11 mouse cellular contexts compared by ENCODE assay signal in genomic region chr6:97226083-97226491, GRCm38 (mm10). TPM values are rescaled to one million over a fixed set of nuclear protein-coding genes. Genes with fewer than 3 reads are reported as not detected.
DNase-seq lines count a peak whose midpoint lies in the region; ATAC-seq and TF ChIP-seq lines count a peak whose summit lies in the region.
"Had no signal": no experiment of that assay in that cellular context is flagged by ENCODE, and none has a peak within 500 bp of the region (broad histone marks: within the 10 kb centered on the region; RNA-seq: fewer than 3 reads in every experiment).

No protein-coding gene starts in this region.

- ATAC-seq in heart, embryonic 11.5 days (replicated peaks; ENCODE audit: insufficient number of reproducible peaks, low FRiP score, low TSS enrichment), result no peak
- peak; percentile 45; the same call in 1 of the 2 replicates for ATAC-seq in lung, embryonic 16.5 days (ENCODE audit: low read depth)
- ATAC-seq in hindbrain, embryonic 14.5 days (ENCODE audit: low FRiP score), result peak; percentile 51; the same call in 1 of the 2 replicates

- peaks cover 28% of the 10 kb centered on the region for H3K4me1 ChIP-seq in heart, embryonic 11.5 days (ENCODE audit: control insufficient read depth, insufficient read depth, low read length)
- peaks cover 18% of the 10 kb centered on the region for H3K4me1 ChIP-seq in lung, embryonic 16.5 days (replicated peaks; ENCODE audit: control insufficient read depth, insufficient read depth, low read length)
- peaks cover 5% of the 10 kb centered on the region for H3K4me1 ChIP-seq in hindbrain, embryonic 14.5 days (replicated peaks; ENCODE audit: control insufficient read depth, insufficient read depth, low read length)

- H3K27me3 ChIP-seq in heart, embryonic 11.5 days (ENCODE audit: control insufficient read depth, insufficient read depth, low read length), result no peaks in the 10 kb centered on the region
- H3K27me3 ChIP-seq in lung, embryonic 16.5 days (ENCODE audit: control insufficient read depth, insufficient read depth, low read depth, low read length), result no peaks in the 10 kb centered on the region
- no peaks in the 10 kb centered on the region for H3K27me3 ChIP-seq in hindbrain, embryonic 14.5 days (ENCODE audit: control insufficient read depth, insufficient read depth, low read length)
- H3K27me3 ChIP-seq in myocyte (ENCODE audit: control insufficient read depth, insufficient read depth, insufficient read length), result no peaks in the 10 kb centered on the region

- WGBS in heart, embryonic 11.5 days (ENCODE audit: insufficient replicate concordance), result 33% methylated on average over 1 of the region's 1 CpGs
- 50% methylated on average over 1 of the region's 1 CpGs for WGBS in lung, embryonic 16.5 days
- 19% methylated on average over 1 of the region's 1 CpGs for WGBS in hindbrain, embryonic 14.5 days

- DNase-seq in heart, postnatal 4 days, result no peak
- DNase-seq in lung, postnatal 10 days, result no peak
- no peak for DNase-seq in hindbrain, embryonic 14.5 days (ENCODE audit: low spot score)
- DNase-seq in adrenal gland, adult (ENCODE audit: inconsistent age in 2 of 2, low spot score in 1 of 2), result no peak
- DNase-seq: adrenal gland, postnatal 25 days; kidney, postnatal 25 days had no signal

- peak; percentile 25 for TF ChIP-seq POLR2A in myocyte (IDR thresholded peaks at IDR 0.05; ENCODE audit: insufficient read length, low read depth)

- H3K9ac ChIP-seq in heart, embryonic 11.5 days (ENCODE audit: low read depth, low read length), result no peak overlapping the region
- no peak overlapping the region; the same call in 1 of the 2 replicates for H3K9ac ChIP-seq in lung, embryonic 16.5 days (ENCODE audit: low read length)
- no peak overlapping the region for H3K9ac ChIP-seq in hindbrain, embryonic 14.5 days
- H3K9ac ChIP-seq: limb, embryonic 13.5 days had no signal

- H3K4me2 ChIP-seq in heart, embryonic 11.5 days, result 0 out of 2 replicates have a peak overlapping the region, but pooled peaks have one; percentile 2
- no peak overlapping the region for H3K4me2 ChIP-seq in lung, embryonic 16.5 days (ENCODE audit: low read depth, low read length)
- no peak overlapping the region for H3K4me2 ChIP-seq in hindbrain, embryonic 14.5 days (replicated peaks)
- peak overlapping the region; percentile 31 for H3K4me2 ChIP-seq in myocyte (ENCODE audit: low read depth)
- H3K4me2 ChIP-seq: limb, embryonic 13.5 days had no signal

- H3K9me3 ChIP-seq in heart, embryonic 11.5 days (replicated peaks; ENCODE audit: control insufficient read depth, low read length), result no peaks in the 10 kb centered on the region
- H3K9me3 ChIP-seq in lung, embryonic 16.5 days (ENCODE audit: control insufficient read depth, low read length), result no peaks in the 10 kb centered on the region
- H3K9me3 ChIP-seq in hindbrain, embryonic 14.5 days (ENCODE audit: control insufficient read depth, low read length), result no peaks in the 10 kb centered on the region

- H3K27ac ChIP-seq in heart, embryonic 11.5 days (ENCODE audit: low read depth, low read length), result peak overlapping the region; percentile 81
- peak overlapping the region; percentile 52; the same call in 1 of the 2 replicates for H3K27ac ChIP-seq in lung, embryonic 16.5 days (ENCODE audit: low read length)
- peak overlapping the region; percentile 66 for H3K27ac ChIP-seq in hindbrain, embryonic 14.5 days
- H3K27ac ChIP-seq: limb, embryonic 13.5 days; macrophage had no signal

- peaks cover 62% of the 10 kb centered on the region for H3K79me2 ChIP-seq in myocyte (ENCODE audit: control insufficient read depth, insufficient read depth)

- no peak overlapping the region for H3ac ChIP-seq in myocyte (ENCODE audit: control insufficient read depth, insufficient read length)

- no peak overlapping the region for H3K4me3 ChIP-seq in heart, embryonic 11.5 days (ENCODE audit: low read depth, low read length)
- H3K4me3 ChIP-seq in lung, embryonic 16.5 days (ENCODE audit: low read length), result no peak overlapping the region
- H3K4me3 ChIP-seq in hindbrain, embryonic 14.5 days (replicated peaks; ENCODE audit: low read length), result no peak overlapping the region
- no peak overlapping the region for H3K4me3 ChIP-seq in myocyte
- H3K4me3 ChIP-seq: limb, embryonic 13.5 days had no signal

- peaks cover 3% of the 10 kb centered on the region; the same call in 1 of the 2 replicates for H3K36me3 ChIP-seq in heart, embryonic 11.5 days (ENCODE audit: control insufficient read depth, insufficient read depth, low read length)
- peaks cover 3% of the 10 kb centered on the region for H3K36me3 ChIP-seq in lung, embryonic 16.5 days (ENCODE audit: control insufficient read depth, insufficient read depth, low read length)
- peaks cover 17% of the 10 kb centered on the region for H3K36me3 ChIP-seq in hindbrain, embryonic 14.5 days (replicated peaks; ENCODE audit: control insufficient read depth, insufficient read depth)
- peaks cover 40% of the 10 kb centered on the region for H3K36me3 ChIP-seq in myocyte (ENCODE audit: control insufficient read depth, insufficient read depth)

TF ChIP-seq in myocyte, 11 proteins besides CTCF, POLR2A, EP300 and RAD21:
- TF ChIP-seq POLR2AphosphoS2 (IDR thresholded peaks at IDR 0.05; ENCODE audit: insufficient read length, low read depth), result peak; percentile 15
- no peak for TF ChIP-seq TCF3 (IDR thresholded peaks at IDR 0.05; ENCODE audit: insufficient read length, low read depth)

RNA-seq across cellular contexts. Expression of gene Arl6ip5, which starts 15.6 kb away (rescaled TPM):
- polyA plus RNA-seq in heart, embryonic 11.5 days (2014; fragmentation: Nextera tagmentation; extraction: Ambion mirVana), result 48.9 and 61.6 TPM in 2 replicates
- 10 to 100 TPM; 94.2 to 95.1 TPM for total RNA-seq in heart, postnatal 4 days (2021)
- 68.2 and 72.8 TPM in 2 replicates for polyA plus RNA-seq in lung, embryonic 16.5 days (2015; fragmentation: Nextera tagmentation; extraction: Ambion mirVana)
- 76.7 and 79.3 TPM in 2 replicates for polyA plus RNA-seq in hindbrain, embryonic 14.5 days (2014; fragmentation: Nextera tagmentation; extraction: Ambion mirVana)
- 750 TPM for polyA plus RNA-seq in myocyte (2012; fragmentation: generic; extraction: Trizol)

RNA-seq across cellular contexts. Expression of gene Uba3, which starts 20.6 kb away (rescaled TPM):
- polyA plus RNA-seq in heart, embryonic 11.5 days (2014; fragmentation: Nextera tagmentation; extraction: Ambion mirVana), result 90.7 and 93.9 TPM in 2 replicates
- total RNA-seq in heart, postnatal 4 days (2021), result 10 to 100 TPM; 80.9 to 86.9 TPM
- 70.9 and 76.0 TPM in 2 replicates for polyA plus RNA-seq in lung, embryonic 16.5 days (2015; fragmentation: Nextera tagmentation; extraction: Ambion mirVana)
- polyA plus RNA-seq in hindbrain, embryonic 14.5 days (2014; fragmentation: Nextera tagmentation; extraction: Ambion mirVana), result 94.6 and 95.8 TPM in 2 replicates
- 43.7 TPM for polyA plus RNA-seq in myocyte (2012; fragmentation: generic; extraction: Trizol)

RNA-seq across cellular contexts. Expression of gene Lmod3, which starts 26.5 kb away (rescaled TPM):
- 19.0 and 19.3 TPM in 2 replicates for polyA plus RNA-seq in heart, embryonic 11.5 days (2014; fragmentation: Nextera tagmentation; extraction: Ambion mirVana)
- total RNA-seq in heart, postnatal 4 days (2021), result 10 to 100 TPM; 47.8 to 48.0 TPM
- polyA plus RNA-seq in lung, embryonic 16.5 days (2015; fragmentation: Nextera tagmentation; extraction: Ambion mirVana), result 0.69 and 1.3 TPM in 2 replicates
- polyA plus RNA-seq in hindbrain, embryonic 14.5 days (2014; fragmentation: Nextera tagmentation; extraction: Ambion mirVana), result not detected in 2 replicates
- polyA plus RNA-seq in myocyte (2012; fragmentation: generic; extraction: Trizol), result 55.6 TPM
- total RNA-seq: adrenal gland, postnatal 25 days had no signal
- polyA plus RNA-seq: macrophage had no signal

RNA-seq across cellular contexts. Expression of gene Tmf1, which starts 47.2 kb away (rescaled TPM):
- polyA plus RNA-seq in heart, embryonic 11.5 days (2014; fragmentation: Nextera tagmentation; extraction: Ambion mirVana), result 21.8 and 27.3 TPM in 2 replicates
- 10 to 100 TPM; 34.1 to 35.3 TPM for total RNA-seq in heart, postnatal 4 days (2021)
- 30.8 and 36.9 TPM in 2 replicates for polyA plus RNA-seq in lung, embryonic 16.5 days (2015; fragmentation: Nextera tagmentation; extraction: Ambion mirVana)
- polyA plus RNA-seq in hindbrain, embryonic 14.5 days (2014; fragmentation: Nextera tagmentation; extraction: Ambion mirVana), result 39.8 and 40.5 TPM in 2 replicates
- polyA plus RNA-seq in myocyte (2012; fragmentation: generic; extraction: Trizol), result 11.7 TPM

Comparison
In these comparisons a context has a peak if more than half of its experiments do, and no peak if none do; other contexts are left out.
1. H3K4me2 ChIP-seq: peak in heart, embryonic 11.5 days (single experiment) and myocyte (single experiment); none in lung, embryonic 16.5 days (single experiment) and hindbrain, embryonic 14.5 days (single experiment).
2. Peak in every context shown above with its lines, with median percentiles within 50 percentile points of each other: H3K27ac ChIP-seq.